Mouse (Mus musculus): ENCODE data around the gene Adgrf3. TPM values are rescaled to one million over a fixed set of nuclear protein-coding genes. Genes with fewer than 3 reads are reported as not detected.

The Adgrf3 gene
- polyA plus RNA-seq, 1 experiment from 2014 or later, result 0.18 TPM

MicroRNAs encoded within 50 kb of the gene (microRNA counts, 519-probe panel; counts per million panel counts)
- microRNA mmu-miR-1960, result 3,964 counts per million, percentile 77 among the panel's probes with 10 or more counts

Small RNA genes within 50 kb of the gene (microRNA-seq; reads per million reads assigned to microRNA genes)
- gene Mir1960, result 1.1 reads per million

Other genes starting within 250 kb of the Adgrf3 start
- gene Il6, start 192.6 kb downstream of the Adgrf3 start, polyA plus RNA-seq (2016; fragmentation: Nextera tagmentation; extraction: Ambion mirVana), result not detected in 2 replicates
- 279 and 288 TPM in 2 replicates for gene Tyms, start 132.1 kb downstream of the Adgrf3 start, polyA plus RNA-seq (2016; fragmentation: Nextera tagmentation; extraction: Ambion mirVana)
- gene Garem2, start 100.6 kb downstream of the Adgrf3 start, polyA plus RNA-seq (2016; fragmentation: Nextera tagmentation; extraction: Ambion mirVana), result 2.1 and 3.1 TPM in 2 replicates
- 0.33 and 0.61 TPM in 2 replicates for gene 3110082J24Rik, start 99.6 kb downstream of the Adgrf3 start, polyA plus RNA-seq (2016; fragmentation: Nextera tagmentation; extraction: Ambion mirVana)
- gene Hadha, start 50.6 kb downstream of the Adgrf3 start, polyA plus RNA-seq (2016; fragmentation: Nextera tagmentation; extraction: Ambion mirVana), result 128 and 135 TPM in 2 replicates
- 121 and 124 TPM in 2 replicates for gene Hadhb, start 50.5 kb downstream of the Adgrf3 start, polyA plus RNA-seq (2016; fragmentation: Nextera tagmentation; extraction: Ambion mirVana)
- 19.1 and 19.6 TPM in 2 replicates for gene Selenoi, start 26.9 kb upstream of the Adgrf3 start, polyA plus RNA-seq (2016; fragmentation: Nextera tagmentation; extraction: Ambion mirVana)
- 0.58 TPM in 1 of 2 replicates, not detected in the other for gene Drc1, start 75.7 kb upstream of the Adgrf3 start, polyA plus RNA-seq (2016; fragmentation: Nextera tagmentation; extraction: Ambion mirVana)